Mouse (Mus musculus) lung, adult 18-20 months (tissue): Measurements from ENCODE around the gene Slc25a23.

Experiments
- DNase-seq, 2 experiments: peaks; one replicate each; pipeline ENCODE4 v3.0.0; 2022; ENCODE audit warnings: mixed read lengths in 2 of 2

The Slc25a23 gene

DNA sequence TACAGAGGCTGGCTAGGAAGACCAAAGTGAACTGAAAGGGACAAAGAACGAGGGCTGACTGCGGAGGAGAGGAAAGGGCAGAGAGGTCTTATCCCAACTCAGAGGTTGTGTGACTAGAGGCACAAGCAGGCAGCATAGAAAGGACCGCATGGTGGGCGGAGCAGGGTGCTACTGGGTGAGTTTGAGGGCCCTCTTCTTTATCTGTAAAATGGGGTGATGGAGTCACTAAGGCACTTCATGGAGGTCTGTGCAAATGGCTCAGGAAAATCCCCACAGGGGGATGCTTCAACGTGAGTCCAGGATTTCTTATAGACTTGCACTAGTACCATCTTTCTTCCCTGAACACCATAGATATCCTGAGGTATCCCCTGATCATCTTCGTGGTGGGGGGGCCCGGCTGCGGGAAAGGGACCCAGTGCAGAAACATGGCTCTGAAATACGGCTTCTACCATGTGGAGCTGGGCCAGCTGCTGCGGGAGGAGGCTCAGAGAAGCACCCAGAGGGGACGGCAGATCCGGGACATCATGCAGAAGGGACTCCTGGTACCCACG is 47.3 kb downstream of the Slc25a23 start:
- no peak for DNase-seq

DNA sequence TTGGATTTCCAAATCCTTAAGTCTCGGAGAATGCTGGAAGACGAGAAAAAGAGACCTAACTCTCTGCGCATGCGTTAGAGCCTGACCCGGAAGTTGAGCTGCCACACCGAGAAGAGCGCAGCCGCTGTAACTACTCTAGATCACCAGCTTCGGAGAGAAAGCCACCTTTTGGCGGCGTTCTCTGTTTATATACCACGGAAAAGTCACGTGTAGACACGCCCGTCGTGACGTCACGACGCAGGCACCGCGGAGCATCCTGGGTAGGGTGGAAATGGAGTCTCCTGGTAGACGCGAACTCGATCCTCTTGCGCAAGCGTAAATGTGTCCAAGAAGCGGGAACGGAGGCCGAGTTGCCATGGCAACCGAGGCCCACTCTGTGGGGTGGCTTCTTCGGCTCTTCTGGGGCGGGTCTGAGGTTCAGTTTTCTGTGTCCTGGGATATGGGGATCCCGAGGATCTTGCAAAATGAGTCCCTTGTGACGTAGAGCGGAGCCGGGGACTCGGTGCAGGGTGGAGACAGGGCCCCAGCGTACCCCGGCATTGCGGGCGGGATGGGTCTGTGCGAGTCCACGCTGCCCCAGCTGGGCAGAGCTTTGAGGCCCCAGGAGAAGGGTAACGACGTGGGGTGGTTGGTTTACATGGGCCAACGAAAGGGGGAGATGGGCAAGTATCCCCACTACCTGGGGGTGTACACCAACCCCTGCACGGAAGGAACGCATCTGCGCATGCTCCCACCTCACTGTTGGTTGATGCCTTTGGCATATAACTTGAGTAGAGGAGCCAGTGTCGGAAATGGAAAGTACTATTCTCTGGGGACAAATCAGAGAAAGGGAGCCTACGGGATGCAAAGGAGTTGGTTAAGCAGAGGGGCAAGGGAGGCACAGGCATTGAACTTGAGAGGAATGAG is 48.2 kb downstream of the Slc25a23 start, which contains the start of the genes Gtf2f1 and Gm17949:
TSS of gene Gtf2f1 (minus strand) at position 53 of the 906 bp plus-strand sequence.
TSS of gene Gm17949 (plus strand) at position 234 of the 906 bp plus-strand sequence.
- DNase-seq = peak; percentile 90 to 94

DNA sequence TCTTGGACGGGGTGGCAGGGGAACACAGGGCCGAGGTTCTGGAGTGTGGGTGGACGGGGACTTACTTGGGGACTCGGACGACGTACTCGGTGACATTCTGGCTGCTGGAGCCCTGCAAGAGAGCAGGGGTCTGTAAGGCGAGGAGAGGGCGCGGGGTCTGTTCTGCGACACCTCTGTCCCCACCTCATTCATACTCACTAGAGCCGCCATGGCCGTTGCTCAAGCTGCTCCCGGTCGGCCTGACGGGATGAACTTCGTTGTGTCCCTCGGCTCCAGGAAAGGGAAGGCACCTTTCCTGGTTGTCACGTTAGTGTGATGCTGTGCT is 48.8 kb downstream of the Slc25a23 start:
- no peak for DNase-seq

DNA sequence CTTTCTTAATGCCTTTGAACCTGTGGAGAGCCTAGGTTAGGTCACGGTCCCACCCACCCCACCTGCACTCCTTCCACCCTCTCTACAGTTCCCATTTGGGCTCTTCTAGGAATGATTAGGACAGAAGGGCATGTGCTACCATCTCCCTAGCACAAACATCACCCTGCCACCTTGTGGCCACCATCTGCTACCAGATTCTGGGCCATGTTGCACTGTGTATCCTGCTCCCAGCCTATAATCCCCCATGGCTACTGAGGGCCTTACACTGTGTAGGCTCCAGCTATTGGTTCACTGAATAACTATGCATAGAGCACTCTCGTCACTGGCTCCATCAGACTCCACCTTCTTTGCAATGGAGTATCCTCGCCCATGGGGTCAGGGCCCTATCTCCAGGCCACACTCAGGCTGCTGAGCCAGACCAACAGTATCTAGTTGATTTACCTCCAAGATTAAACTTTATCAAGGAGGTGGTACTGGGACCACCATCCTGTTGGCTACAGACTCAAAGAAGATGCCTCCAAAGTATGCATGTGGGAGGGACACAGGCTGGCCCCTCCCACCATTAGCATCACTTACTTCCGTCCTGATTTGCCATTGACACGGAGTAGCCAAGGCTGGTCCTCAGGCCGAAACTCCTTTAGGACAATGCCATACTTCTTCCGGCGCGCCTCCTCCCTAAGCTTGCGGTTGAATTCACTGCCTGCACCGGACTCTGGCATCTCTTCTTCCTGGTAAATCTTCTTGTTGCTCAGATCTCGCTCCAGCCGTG is 52.3 kb downstream of the Slc25a23 start:
- no peak for DNase-seq

DNA sequence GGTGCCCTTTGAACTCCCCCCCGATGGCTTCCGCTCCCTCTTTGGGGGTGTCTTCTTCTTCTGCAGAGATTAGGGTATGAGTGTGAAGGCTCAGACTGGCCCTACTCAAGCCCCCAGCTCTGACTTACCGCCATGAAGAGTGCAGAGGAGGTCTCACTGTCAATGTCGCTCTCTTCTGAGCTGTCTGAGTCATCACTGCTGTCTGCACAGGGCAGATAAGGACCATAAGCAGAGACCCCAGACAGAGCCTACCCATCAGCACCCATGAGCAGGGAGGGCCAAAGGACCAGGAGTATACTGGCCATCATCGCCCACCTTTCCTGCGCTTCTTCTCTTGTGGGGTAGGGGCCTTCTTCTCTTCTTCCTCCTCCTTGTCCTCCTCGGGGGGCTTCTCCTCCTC is 55.7 kb downstream of the Slc25a23 start:
- DNase-seq = no peak

DNA sequence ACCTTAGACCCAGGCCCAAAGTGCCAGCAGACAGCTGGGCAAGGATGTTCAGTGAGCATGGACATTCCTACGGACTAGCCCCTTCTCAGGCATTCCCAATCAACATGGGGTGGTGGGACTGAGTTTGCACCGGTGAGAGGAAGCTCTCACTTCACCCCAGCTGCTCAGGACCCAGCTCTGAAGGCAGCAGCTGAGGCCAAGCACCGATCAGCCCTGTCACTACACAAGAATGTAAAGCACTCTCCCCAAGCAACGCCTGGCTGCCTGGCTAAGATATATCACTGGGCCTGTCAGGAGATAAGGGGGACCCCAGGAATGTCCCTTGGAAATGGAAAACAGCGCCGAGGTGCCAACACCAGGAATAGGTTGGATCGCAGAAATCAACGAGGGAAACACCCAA is 58.4 kb downstream of the Slc25a23 start:
- DNase-seq = no peak

DNA sequence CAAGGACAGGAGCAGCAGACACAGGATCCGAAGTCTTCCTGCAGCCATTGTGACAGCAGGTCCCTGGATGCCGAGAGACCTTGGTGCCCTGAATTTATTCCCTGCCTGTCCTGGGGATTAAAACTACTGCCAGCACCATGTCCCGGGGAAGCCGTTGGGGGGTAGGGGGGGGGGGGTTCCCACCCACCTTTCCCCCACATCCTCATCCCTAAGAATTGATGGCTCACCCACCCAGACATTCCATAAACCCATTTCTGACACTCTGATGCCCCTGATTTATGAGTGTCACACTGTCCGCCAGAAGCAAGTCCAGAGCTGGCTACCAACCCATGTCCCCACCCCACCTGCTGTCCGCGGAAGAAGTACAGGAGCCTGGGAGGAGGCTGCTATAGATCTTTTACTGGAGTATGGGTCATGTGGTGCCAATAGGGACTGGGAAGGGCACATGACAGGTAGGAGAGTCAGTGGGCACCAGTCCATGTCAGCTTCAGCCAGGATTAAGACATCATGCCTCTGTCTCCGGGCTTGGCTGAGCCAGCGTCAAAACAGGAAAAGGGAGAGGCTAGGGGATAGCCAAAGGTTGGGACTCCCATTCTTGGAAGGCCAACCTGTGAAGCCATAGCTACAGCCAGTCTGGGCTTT is 59.6 kb downstream of the Slc25a23 start, which contains the start of gene Pspn:
TSS of gene Pspn (minus strand) at position 51 of the 642 bp plus-strand sequence.
- no peak for DNase-seq

DNA sequence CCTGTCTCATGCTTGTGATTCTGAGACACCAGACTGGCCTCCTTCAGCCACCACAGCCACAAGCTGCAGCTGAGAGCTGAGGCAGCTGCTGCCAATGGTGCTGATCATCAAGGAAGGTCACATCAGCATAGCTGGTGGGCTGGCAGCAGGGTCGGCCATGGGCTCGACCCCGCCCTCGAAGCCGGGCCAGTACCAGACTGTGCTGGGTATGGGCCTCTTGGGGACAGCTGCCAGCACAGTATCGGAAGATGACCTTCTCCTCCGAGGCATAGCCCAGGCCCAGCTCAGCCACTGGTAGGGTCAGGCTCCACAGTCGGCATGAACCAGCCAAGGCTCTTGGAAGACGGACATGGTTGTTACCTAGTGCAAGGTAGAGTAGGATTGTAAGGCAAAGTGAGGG is 60.2 kb downstream of the Slc25a23 start:
- DNase-seq = no peak

DNA sequence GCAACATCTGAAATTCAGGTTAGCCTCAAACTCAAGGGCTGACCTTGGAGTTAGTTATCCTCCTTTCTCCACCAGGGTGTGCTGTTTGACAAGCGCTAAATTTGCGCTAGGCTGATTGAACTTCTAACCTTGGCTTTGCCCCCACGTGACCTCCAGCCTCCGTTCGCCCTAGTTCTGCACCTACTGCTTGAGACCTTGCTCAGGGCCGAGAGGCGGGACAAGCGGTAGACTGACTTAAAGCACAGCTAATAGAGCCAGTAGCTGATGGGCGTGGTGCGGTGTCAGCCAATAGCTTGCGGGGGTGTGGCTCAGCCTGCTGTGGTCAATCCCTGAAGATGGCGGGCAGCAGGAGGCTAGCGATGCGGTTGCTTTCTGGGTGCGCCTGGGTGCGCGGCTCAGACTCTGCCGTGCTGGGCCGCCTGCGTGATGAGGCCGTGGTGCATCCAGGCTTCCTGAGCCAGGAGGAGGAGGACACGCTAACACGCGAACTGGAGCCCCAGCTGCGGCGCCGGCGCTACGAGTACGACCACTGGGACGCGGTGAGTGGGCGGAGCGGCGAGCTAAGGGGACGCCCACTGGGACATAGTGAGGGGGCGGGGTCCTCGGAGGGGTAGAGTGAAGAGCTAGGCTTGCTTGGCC is 62.5 kb downstream of the Slc25a23 start, which contains the start of gene Alkbh7:
TSS of gene Alkbh7 (plus strand) at position 311 of the 639 bp plus-strand sequence.
- peak; percentile 99 for DNase-seq

DNA sequence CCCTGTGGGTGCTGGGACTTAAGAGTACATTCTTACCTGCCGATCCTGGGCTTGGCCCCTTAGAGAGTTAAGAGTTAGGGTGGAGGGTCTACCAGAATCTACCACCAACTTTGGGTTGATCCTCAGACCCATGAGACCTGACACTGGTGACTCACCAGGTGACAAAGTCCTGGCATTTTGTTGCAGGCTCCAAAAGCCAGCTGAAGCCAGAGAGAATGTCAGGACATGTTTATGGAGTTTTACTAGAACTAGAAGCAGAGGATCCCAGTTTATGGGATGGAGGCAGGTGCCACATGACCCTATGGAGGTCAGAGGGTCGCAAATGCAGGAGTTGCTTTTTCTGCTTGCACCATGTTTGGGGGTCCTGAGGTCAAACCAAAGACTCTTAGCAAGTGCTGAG is 63.2 kb downstream of the Slc25a23 start:
- DNase-seq = no peak

DNA sequence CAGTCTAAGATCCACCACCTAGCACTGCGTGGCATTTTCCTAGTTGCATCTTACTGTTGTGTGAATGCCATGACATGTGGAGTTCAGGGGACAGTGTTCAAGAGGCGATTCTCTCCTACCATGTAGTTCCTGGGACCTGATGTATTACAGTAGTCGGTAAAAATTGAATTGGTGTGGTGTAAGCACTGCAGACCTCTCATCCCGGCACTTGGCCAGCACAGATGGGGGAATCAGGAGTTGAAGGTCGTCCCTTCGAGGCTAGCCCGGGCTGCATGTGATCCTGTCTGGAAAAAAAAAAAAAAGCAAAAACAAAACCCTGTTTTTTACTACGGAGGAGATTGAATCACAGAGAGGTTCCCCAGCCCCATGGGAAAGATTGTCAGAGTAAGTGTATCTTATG is 64.6 kb downstream of the Slc25a23 start:
- no peak for DNase-seq
